Mouse (Mus musculus): ENCODE results near the gene Lsm11.

Lsm11 gene

GRCm38 (mm10) chr11:45944643-45945156 is at the start of gene Lsm11:
TSS of gene Lsm11 (minus strand) at chr11:45944935.
- in situ Hi-C loops (cut with MboI) = loop anchor here (10.0 kb wide), 1 partner anchor 270 kb away; no protein-coding TSS in a partner anchor

DNA sequence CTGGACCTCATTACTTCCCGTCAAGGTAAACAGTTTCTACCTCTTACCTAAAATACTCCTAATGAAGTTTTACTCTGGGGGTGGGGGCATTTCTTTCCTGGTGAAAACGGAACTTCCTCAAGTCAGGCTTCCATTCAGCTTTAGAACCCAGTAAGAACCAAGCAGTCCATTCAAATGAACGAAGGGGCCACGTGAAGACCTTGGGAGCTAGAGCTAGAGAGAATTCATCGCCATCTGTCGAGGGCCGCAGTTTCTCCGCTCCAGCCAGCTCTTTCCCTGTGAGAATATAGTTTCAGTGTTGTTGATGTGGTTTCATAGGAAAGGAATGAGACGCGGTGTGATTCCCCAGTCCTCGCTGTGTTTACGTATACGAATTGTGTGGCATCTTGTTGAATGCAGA is 47.4 kb upstream of the Lsm11 start:
- in situ Hi-C loops (cut with MboI) = no loop called here

DNA sequence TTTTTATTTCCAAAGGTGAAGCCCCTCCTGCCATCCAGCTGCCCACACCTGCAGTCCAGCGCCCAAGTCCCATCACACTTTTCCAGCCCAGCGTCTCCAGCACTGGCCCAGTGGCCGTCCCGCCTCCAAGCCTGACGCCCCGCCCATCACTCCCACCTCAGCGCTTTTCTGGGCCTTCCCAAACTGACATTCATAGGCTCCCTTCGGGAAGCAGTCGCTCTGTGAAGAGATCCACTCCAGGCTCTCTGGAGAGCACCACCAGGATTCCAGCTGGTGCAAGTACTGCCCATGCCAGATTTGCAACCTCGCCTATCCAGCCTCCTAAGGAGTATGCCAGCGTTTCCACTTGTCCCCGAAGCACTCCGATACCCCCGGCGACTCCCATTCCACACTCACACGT is 46.9 kb upstream of the Lsm11 start:
- in situ Hi-C loops (cut with MboI) = no loop called here

GRCm38 (mm10) chr11:45980893-45981253 is 36.1 kb upstream of the Lsm11 start:
- in situ Hi-C loops (cut with MboI) = no loop called here

DNA sequence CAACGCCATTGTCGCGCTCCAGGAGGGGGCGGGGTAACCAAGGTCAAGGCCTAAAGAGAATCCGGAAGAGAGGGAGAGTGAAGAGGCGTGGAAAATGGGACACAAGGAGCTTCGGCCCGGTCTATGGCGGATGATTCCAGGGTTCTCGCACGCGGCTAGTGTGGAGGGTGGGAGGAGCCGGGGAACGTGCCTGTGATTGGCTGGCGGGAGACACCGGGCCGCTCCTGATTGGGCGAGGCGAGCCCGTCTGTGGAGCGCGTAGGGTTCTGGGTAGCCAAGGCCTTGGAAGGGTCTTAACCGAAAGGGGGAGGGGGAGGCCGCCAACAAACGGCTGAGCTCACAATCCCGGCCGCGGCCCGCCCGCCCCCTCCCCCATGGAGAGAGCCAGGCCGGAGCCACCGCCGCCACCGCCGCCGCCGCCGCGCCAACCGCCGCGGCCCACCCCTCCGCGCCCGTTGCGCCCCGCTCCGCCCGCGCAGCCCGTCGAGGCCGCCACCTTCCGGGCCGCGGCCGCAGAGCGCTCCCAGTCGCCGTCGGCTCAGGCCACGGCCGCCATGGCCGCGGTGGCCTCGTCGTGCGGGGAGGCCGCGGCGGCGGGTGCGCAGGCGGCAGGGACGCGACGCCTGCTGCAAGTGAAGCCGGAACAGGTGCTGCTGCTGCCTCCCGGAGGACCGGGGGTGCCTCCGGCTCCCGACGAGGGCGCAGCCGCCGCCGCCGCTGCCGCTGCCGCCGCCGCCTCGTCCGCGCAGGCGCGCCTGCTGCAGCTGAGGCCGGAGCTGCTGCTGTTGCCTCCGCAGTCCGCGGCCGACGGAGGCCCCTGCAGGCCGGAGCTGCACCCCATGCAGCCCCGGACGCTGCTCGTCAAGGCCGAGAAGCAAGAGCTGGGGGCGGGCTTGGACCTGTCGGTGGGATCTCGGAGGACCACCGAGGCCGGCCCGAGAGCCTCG is 35.5 kb upstream of the Lsm11 start, which contains the start of gene Sox30:
Gene Sox30 (plus strand): TSS at position 365 of the 947 bp plus-strand sequence.
- in situ Hi-C loops (cut with MboI) = no loop called here

DNA sequence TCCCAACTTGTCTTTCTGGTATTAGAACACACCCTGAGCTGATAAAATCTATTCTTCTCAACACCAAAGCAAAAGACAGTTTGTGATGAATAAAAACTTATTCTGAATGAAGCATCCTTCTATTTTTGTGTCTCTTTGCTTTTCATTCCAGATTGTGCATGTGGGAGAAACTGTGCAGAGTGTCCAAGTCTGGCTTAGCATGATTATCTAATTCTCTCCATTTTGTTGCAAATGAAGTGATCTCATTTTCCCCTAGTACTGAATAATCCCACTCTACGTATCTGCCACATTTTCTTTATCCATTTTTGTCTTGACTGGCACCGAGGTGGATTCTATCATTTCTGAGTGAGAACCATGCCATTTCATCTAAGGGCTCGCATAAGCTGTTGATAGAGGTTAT is 31.3 kb upstream of the Lsm11 start:
- in situ Hi-C loops (cut with MboI) = no loop called here

DNA sequence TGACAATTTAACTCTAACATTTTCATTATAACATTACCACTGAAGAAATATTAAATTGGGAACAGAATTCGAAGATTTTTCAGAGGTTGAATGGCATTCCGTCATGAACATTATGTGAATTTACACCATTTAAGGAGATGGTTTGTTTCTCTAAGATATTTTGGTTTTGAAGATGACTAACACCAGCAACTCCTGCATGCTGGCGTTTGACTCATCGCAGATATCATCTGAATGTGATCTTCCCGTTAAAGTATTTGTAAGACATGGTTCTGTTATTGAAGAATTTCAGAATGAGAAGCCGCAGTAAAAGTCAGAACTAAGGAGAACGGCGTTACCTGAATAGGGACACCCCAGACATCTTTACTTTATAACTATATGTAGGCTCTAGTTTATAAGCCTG is 29.7 kb upstream of the Lsm11 start:
- in situ Hi-C loops (cut with MboI) = no loop called here

DNA sequence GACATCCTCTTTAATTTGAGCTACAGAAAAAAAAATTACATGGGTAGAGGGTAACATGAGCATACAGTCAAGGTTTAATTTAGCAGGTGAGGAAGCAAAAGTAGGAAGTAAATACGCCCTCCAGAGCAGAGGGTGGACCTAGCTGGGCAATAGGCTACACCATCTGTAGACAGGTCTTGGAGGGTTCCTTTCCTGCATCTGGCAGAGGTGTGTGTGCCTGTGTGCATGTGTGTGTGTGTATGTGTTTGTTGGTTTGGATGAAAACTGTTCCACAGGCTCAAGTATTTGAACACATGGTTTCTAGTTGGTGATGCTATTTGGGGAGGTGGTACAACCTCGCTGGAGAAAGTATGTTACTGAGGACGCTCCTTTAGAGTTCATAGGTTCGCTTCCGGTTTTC is 28.9 kb upstream of the Lsm11 start:
- in situ Hi-C loops (cut with MboI) = no loop called here

GRCm38 (mm10) chr11:45968466-45968865 is 23.7 kb upstream of the Lsm11 start:
- in situ Hi-C loops (cut with MboI) = no loop called here

GRCm38 (mm10) chr11:45966896-45967295 is 22.2 kb upstream of the Lsm11 start:
- in situ Hi-C loops (cut with MboI) = no loop called here

GRCm38 (mm10) chr11:45960003-45960402 is 15.3 kb upstream of the Lsm11 start:
- in situ Hi-C loops (cut with MboI) = no loop called here

GRCm38 (mm10) chr11:45959598-45959997 is 14.9 kb upstream of the Lsm11 start:
- in situ Hi-C loops (cut with MboI) = no loop called here

DNA sequence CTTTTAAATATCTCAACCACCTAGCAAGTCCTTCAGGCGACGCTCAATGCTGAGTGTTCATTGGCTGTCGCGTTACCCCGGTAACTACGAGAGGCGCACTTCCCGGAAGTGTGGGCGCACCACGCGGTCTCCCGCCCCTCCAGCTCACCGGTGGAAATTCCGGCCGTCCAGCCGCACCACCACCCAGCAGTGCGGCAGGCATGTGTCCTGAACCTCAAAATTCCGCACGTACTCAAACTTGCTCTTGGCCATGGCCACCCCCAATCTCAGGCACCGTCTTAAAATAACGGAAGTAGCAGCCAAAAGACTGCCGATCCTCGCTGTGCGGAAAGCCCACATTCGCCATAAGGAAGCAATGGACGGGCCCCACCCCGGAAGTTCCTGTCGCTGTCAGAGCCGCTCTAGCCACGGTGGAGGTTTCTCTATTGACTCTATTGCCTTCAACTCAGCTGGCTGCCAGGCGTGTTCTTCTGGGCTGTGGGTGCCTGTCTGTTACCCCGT is 10.4 kb upstream of the Lsm11 start, which contains the start of gene Thg1l:
Gene Thg1l (minus strand): TSS at position 368 of the 501 bp plus-strand sequence.
- in situ Hi-C loops (cut with MboI) = no loop called here

GRCm38 (mm10) chr11:45947491-45947890 is 2.8 kb upstream of the Lsm11 start:
- in situ Hi-C loops (cut with MboI) = loop anchor here (10.0 kb wide), 1 partner anchor 267 kb away; no protein-coding TSS in a partner anchor

DNA sequence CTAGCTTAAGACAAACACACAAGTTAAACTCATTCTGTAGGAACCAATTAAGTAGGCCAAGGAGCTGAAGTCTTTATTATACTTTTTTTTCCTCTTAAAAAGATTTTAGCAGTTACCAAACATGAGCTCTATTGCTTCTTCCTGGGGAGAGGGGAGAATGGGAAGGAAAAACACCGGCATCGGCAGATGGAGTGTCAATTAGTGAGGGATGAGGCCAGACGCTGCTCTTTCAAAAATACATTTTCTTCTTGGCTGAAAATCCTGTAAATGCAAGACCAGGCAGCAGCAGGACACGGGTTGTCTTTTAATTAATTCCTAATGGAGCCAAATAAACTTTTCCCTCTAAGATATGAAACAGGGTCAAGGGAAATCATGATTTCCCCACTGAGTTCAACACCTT is 2.1 kb upstream of the Lsm11 start:
- in situ Hi-C loops (cut with MboI) = loop anchor here (10.0 kb wide), 1 partner anchor 268 kb away; no protein-coding TSS in a partner anchor

GRCm38 (mm10) chr11:45943891-45944642 is 668 bp downstream of the Lsm11 start:
- in situ Hi-C loops (cut with MboI) = loop anchor here (10.0 kb wide), 1 partner anchor 271 kb away; no protein-coding TSS in a partner anchor

- in situ Hi-C loops (cut with MboI) = loop anchor here (10.0 kb wide), 1 partner anchor 272 kb away; no protein-coding TSS in a partner anchor
These were observed 1.5 kb downstream of the Lsm11 start for GRCm38 (mm10) chr11:45943108-45943705.

GRCm38 (mm10) chr11:45942281-45942680 is 2.5 kb downstream of the Lsm11 start:
- in situ Hi-C loops (cut with MboI) = loop anchor here (10.0 kb wide), 1 partner anchor 273 kb away; no protein-coding TSS in a partner anchor

- in situ Hi-C loops (cut with MboI) = no loop called here
These were observed 5.8 kb downstream of the Lsm11 start for GRCm38 (mm10) chr11:45938917-45939316.

DNA sequence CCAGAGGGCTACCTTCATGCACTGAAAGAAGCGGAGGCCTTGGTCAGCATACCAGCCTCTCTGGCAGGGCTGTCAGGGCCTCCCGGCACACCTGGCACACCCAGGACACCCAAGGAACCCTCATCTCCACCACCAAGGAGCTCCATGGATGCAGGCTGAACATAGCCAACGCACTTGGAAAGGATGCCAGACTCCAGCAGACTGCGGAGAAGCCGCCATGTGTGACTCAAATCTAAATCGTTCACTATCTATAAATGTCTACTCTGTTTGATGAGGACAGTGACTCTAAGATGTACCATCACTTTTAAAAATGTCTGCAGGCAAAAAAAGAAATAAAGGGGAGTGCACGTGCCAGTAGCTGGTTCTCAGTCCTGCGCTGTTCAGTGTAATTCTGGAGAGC is 7.3 kb downstream of the Lsm11 start:
- in situ Hi-C loops (cut with MboI) = no loop called here

GRCm38 (mm10) chr11:45932771-45933170 is 12.0 kb downstream of the Lsm11 start:
- in situ Hi-C loops (cut with MboI) = no loop called here

Measured in mature B cell (primary cell).